Mouse (Mus musculus): ENCODE measurements around the gene Kctd10. TPM values are rescaled to one million over a fixed set of nuclear protein-coding genes. Genes with fewer than 3 reads are reported as not detected.

The Kctd10 gene
- total RNA-seq, 2 experiments from 2014 or later, result 52.2 to 55.0 TPM

DNA sequence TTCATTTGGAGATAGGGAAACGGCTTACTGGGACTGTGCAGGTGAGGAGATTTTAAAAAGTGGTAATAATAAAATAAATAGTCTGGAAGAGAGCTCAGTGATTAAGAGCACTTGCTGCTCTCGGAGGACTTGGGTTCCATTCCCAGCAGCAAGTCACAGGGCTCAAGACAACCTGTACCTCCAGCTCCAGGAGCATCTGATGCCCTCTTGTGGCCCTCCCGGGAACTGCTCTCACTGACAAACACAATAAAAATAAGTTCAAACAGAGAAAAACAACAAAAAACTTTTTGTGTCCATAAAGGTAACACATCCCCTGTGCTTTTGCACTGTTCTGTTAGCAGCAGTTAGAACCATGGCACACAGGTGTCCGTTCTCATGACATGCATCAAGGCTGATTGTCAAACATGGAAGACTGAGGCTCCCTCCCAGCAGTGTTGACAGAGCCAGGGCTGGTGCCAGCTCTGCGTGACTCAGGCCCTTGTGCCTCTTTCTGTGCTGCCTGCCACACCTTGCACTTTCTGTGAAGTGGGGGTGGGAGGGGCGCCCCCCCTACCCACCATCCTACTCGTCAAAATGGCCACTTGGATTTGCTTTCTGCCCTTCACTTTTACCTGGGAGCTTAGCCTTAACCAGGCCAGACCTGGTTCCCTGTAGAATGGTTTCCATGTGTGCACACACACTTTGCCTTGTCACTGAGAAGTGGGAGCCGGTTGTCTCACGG is 3.0 kb upstream of the Kctd10 start:
- intact Hi-C loops (cut with DNase I), result loop anchor here (2.0 to 5.0 kb wide), 3 partner anchors 15 to 59 kb away; partner anchors contain the start of genes Mmab and Mvk
- no peak for DNase-seq (ENCODE audit: low spot score)

DNA sequence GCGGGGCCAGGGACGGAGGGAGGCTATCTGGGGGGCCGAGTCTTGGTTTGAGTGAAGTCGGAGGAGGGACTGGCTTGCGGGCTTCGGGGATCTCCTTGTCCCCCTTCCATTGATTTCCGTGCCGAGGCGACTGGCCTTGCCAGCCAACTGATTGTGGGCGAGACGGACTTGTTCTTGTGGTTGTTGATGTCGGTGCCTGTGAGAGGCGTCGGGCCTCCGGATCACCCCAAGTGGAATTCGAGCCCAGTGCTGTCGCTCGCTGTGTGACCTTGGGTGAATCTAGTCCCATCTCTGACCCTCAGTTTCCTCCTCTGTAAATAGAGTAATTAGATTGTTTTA is 674 bp upstream of the Kctd10 start:
- intact Hi-C loops (cut with DNase I), result loop anchor here (1.0 to 5.0 kb wide), 2 partner anchors 61 to 69 kb away; partner anchors contain the start of genes Mmab and Mvk

DNA sequence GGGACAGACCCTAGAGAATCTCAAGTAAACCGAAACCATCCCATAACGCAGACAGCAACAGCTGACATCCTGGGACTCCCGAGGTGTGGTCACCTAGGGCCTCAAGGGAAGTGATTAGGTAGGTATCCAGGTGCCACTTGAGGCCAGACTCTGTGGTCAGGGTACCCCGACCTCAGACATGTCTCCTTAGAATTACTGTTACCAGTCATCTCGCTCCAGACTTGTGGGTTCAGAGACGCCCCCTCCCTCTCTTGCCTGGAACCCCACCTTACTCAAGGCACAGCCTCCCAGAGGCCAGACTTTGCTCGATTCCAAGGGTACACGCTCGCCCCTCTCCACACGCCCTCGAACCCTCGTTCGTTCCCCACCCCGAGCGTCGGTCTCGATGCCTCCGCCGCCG is 545 bp downstream of the Kctd10 start:
- DNase-seq (ENCODE audit: low spot score), result no peak
- intact Hi-C loops (cut with DNase I), result loop anchor here (5.0 to 10.0 kb wide), 3 partner anchors 63 to 255 kb away; partner anchors contain the start of genes Alkbh2, Mmab and Mvk

More for the DNA sequence above, 674 bp upstream of the Kctd10 start:
- DNase-seq (ENCODE audit: low spot score), result no peak

DNA sequence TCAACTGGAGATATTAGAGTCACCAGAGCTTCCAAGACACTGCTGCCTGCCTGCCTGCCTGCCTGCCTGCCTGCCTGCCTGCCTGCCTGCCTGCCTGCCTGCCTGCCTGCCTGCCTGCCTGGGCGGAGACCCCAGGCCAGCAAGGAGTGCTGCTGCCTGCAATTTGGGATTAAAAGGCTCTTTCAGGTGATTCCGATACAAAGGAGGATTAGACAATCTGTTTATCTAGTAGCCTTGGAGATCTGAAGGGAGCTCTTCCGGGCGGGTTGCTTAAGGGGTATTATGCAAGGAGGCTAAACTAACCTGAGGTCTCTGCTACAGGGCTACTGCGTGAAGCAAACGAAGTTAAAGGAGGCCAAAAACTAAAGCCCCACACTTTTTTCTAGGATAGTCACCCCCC is 1.4 kb downstream of the Kctd10 start:
- no peak for DNase-seq (ENCODE audit: low spot score)
- intact Hi-C loops (cut with DNase I), result loop anchor here (5.0 to 10.0 kb wide), 2 partner anchors 202 to 254 kb away; partner anchors contain the start of gene Alkbh2

DNA sequence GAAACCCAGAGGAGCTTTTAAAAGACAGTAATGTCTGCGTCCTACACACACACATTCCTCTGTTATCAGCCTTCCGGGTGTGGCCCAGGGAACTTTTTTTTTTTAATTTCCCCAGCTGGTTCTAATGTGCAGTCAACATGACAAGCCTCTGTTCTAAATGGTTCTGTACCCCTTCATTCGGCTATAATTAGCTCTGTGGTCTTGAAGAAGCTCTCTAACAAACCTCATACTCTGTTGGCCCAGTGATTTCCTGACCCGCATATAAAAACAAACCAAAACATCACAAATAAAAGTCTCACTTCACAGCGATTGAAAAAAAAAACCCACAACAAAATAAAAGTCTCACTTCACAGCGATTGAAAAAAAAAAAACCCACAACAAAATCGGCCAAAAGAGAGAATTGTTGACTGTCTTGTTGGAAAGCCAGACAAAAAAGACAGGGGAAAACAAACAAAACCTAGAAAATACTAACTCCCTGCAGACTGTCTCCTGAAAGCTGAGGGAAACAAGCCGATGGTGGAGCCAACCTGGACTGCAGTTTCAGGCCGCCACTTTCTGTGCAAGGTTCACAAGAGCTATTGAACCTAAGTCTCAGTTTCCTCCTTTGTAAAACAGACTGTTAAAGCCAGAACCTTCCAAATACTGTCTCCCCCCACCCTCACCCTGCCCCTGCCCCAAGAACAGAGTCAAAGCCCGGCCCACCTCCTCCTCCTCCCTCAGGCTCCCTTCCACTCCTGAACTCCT is 2.0 kb downstream of the Kctd10 start:
- DNase-seq (ENCODE audit: low spot score), result no peak
- intact Hi-C loops (cut with DNase I), result loop anchor here (5.0 to 10.0 kb wide), 2 partner anchors 201 to 254 kb away; partner anchors contain the start of gene Alkbh2

DNA sequence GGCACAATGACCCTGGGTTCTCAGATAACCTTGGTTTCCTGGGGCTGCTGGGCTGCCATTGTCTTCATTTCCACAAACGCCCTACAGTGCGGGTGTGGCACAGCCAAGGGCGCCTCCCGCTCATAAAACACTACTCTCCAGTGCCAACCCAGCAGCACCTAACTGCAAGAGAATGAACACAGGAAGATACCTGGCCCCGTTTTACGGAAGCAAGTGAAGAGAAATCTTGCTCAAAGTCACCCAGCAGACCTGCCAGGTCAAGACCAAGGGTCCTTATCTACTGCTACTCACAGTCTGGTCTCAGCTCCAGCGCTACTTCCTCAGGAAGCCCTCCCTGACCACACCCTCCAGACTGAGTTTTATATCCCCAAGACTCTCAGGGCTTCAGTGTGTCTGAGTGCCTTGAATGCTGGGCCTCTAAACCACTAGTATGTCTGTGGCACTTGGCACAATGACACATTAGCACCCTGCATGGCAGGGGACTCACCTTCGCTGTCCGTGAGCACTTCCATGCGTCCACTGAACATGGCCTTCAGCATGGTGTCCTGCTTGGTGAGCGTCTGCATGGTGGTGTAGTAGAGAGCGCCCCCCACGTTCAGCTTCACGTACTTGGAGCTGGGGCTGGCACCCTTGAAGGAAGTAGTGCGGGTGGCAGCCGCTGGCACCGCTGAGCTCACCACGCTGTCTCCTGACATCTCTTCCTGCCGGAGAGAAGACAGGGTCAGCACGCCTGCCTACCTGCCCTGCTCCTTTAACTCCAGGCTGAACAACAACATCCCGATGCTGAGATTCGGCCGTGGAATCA is 5.7 kb downstream of the Kctd10 start:
- DNase-seq (ENCODE audit: low spot score), result no peak
- intact Hi-C loops (cut with DNase I), result loop anchor here (5.0 to 10.0 kb wide), 2 partner anchors 197 to 250 kb away; partner anchors contain the start of gene Alkbh2

DNA sequence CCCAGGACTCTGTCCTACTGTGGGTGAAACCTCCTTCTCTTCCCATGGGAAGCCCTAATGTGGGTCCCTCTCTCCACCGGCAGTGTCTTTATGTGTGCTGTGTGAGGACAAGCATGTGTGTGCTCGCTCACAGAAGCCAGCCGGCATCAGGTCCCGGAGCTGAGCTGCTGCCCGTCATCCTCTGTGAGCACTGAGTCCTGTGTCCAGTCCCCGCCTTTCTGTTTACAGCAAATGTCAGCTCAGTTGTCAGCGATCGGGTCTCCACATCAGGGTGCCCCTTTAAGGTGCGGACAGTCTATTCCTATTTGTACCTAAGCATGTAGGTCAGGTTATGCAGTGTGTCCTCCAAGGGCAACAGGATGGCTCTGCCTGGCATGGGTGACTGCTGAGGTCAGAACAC is 6.7 kb downstream of the Kctd10 start:
- no peak for DNase-seq (ENCODE audit: low spot score)
- intact Hi-C loops (cut with DNase I), result loop anchor here (10.0 kb wide), 1 partner anchor 249 kb away; the partner anchor contains the start of gene Alkbh2

DNA sequence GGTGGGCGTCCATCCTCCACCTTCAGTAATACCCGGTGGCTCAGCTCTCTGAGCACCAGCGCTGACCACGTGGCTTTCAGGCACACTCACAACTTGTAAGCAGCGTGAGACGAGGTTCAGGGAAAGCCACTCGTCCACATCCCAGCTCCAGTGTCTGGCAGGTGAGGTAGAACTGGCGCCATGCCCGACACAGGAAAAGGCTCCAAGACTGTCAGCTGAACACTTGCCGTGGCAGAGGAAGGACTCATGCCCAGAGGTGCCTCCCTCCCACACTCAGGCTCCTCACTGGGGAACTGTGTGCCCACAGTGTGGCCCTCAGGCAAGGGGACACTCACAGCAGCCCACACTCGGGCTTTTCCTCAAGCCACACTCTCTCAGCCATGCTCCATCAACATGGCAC is 7.1 kb downstream of the Kctd10 start:
- intact Hi-C loops (cut with DNase I), result loop anchor here (10.0 kb wide), 1 partner anchor 248 kb away; the partner anchor contains the start of gene Alkbh2
- DNase-seq (ENCODE audit: low spot score), result no peak

DNA sequence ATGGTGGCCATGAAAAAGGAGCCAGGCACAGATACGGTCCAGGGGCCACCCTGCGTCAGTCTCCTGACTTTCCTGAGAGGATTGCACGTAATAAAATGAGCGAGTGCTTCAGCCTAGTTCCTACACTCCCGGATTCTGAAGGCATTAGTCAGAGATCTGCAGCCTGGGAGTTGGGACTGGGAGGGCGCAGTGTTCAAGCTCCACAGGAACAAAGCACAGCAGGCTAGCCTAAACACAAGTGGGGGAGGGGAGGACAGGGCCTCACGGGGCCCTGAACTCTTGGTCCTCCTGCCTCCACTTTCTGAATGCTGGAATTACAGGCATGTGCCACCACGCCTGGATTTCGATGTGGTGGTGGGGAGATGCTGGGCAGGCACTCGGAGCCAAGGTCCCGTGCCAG is 7.7 kb downstream of the Kctd10 start:
- intact Hi-C loops (cut with DNase I), result loop anchor here (10.0 kb wide), 1 partner anchor 248 kb away; the partner anchor contains the start of gene Alkbh2
- no peak for DNase-seq (ENCODE audit: low spot score)

DNA sequence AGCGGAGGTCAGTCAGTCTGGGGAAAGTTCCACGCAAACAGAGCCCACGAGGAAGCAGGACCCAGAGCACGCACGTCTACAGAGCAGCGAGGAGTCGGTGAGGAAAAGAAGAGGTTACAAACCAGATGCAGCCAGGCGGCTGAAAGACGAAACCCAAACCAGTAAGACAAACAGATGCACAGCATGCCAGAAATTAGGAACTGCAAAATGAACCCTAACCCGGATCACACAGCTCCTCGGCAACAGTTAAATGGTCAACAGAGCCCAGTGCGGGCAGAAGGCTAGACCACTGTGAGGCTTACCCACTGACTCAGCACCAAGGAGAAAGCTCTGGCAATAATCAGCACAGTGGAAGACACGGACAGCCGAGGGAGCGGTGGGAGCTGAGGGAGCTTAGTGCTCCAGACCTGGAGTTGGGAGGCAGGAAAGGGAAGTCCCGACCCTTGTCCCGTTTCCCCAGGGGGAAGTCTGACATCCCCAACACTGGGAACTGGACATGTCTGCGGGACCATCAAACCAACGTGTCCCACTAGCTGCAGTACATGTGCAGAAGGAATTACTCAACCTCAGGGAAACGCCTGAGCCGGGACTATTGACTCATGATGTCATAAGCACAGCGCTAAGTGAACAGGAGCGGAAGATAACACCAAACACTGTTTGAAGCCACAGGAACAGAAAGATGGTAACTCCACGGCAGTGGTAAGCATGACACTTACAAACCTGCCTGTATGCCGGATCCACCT is 8.4 kb downstream of the Kctd10 start:
- no peak for DNase-seq (ENCODE audit: low spot score)
- intact Hi-C loops (cut with DNase I), result loop anchor here (10.0 kb wide), 1 partner anchor 247 kb away; the partner anchor contains the start of gene Alkbh2

DNA sequence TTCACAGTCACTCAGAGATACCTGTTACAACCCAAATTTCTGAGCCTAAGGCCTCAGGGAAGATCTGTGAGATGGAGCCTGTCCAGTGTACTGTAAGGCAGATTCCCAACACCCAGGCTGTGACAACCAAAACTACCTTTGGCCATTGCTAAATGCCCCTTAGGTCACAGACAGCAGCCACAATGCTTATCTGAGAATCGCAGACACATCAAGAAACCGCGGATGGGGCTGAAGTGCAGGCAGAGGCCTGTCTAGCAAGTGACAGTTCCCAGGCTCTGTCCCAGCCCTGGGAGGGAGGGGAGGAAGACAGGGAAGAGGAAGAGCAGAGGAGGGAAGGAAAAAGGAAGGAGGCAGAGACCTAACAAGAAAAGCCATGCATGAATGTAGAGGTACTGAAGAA is 9.0 kb downstream of the Kctd10 start:
- intact Hi-C loops (cut with DNase I), result loop anchor here (10.0 kb wide), 1 partner anchor 247 kb away; the partner anchor contains the start of gene Alkbh2
- no peak for DNase-seq (ENCODE audit: low spot score)

DNA sequence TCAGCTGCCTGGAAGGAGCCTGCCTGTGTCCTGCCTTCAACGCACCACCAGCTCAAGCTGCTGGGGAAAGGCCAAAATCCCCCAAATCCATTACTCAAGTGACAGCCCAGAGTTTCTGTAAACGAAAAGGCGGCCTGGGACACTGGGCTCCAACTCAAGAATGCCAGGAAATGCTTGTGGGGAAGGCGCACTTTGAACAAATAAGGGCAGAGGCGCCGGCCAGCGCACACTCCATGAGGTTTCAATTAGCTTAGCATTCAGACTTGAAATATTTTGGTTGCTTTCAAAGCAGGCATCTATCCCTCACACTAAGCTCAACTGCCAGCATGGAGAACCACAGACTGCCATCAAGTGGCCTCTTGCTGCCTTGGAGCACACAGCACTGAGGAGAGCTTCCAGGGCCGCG is 9.9 kb downstream of the Kctd10 start:
- intact Hi-C loops (cut with DNase I), result loop anchor here (10.0 kb wide), 1 partner anchor 246 kb away; the partner anchor contains the start of gene Alkbh2
- DNase-seq (ENCODE audit: low spot score), result peak; percentile 63

DNA sequence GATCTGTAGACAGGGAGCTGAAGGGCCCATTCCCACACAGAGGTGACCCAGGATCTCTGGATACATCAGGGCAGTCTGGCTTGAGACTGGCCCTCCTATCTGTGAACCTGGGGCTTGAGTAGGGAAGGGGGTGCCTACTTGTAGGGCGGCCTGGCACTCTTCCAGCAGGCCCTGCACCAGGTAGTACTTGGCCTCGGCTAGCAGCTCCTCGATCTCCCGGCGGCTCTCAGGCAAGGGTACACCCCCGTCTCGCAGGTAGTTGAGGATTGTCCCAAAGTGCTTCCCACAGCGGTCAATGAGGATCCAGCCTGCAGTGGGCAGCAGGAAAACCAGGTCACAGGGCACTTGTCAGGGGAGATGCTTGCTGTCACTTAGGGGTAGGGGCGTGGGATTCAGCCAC is 10.4 kb downstream of the Kctd10 start:
- intact Hi-C loops (cut with DNase I), result loop anchor here (2.0 to 10.0 kb wide), 2 partner anchors 13 to 245 kb away; partner anchors contain the start of gene Alkbh2
- DNase-seq (ENCODE audit: low spot score), result no peak

DNA sequence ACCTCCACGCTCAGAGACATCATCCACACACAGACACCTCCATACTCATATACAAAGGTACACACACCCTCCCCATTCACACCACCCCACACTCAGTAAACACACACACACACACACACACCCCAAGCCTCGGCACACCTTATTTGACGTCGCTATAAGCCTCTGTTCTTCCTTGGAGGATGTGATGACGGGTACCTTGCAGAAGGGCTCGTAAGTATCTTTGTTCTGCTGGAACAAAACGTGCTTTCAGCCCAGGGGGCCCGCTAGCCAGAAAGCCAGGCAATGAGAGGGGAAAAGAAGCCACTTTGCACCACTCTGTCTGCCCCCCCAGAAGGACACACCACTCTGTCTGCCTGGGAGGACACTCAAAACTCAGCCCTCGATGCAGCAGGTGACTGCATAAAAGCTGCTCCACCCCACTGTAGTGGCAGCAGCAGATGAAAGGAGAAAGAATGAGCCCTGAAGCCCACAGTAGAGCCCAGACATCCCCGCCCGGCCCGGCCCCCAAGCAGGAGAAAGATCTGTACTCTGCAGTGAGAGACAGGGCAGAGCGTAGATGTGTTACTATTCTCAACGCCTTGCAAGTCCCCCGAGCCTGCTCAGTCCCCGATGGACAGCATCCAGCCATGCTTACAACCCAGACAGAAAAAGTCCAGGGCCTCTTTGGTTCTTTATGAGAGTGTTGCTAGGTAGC is 11.4 kb downstream of the Kctd10 start:
- DNase-seq (ENCODE audit: low spot score), result no peak
- intact Hi-C loops (cut with DNase I), result loop anchor here (2.0 kb wide), 1 partner anchor 14 kb away; no protein-coding TSS in a partner anchor

DNA sequence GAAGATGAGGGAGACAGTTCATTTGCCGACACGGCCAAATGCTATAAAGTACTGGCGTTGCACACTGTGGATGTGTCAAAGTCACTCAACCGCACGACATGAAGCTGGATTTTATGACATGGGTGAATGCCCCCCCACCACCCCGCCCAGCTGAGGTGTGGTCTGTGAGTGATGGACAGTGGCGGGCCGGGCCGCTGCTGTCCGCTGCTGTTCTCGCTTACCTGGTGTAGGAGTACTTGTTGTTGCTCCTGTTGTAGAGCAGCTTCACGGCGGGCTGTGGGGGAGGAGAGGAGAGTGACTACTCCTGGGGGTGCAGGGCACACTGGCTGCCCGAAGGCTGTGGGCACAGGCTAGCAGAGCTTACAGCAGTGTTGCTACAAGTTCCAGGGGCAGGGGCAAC is 12.2 kb downstream of the Kctd10 start:
- intact Hi-C loops (cut with DNase I), result loop anchor here (2.0 kb wide), 1 partner anchor 15 kb away; no protein-coding TSS in a partner anchor
- no peak for DNase-seq (ENCODE audit: low spot score)

DNA sequence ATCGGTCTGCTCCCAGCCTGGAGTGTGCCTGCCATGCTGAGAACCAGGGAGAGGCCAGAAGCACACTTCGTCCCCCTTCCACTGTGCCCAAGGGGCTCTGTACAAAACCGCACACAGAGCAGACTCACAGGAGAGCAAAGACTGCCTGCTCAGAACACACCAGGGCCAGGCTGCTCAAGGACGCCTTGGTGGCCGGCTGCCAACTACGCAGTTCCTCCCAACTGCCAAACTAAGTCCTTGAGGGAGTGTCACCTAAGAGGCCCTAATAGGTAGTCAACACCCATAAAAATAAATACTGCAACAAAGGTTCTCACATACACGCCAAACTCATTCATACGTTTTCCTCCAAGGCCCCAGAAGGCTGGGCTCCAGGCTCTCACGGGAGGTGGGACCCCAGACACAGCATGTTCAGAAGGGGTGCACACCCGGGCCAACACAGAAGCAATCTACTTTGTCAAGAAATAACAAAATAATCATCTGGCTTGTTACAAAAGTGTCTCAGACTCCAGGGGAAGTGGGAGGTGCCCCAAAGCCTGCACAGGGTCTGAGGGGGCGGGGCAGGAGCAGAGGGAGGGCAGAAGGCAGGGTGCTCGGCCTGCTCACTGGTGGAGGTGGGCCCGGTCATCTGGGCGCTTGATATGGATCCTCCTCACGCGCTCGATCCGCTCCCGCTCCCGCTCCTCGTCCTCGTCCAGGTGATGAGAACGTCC is 15.1 kb downstream of the Kctd10 start:
- intact Hi-C loops (cut with DNase I), result no loop called here
- DNase-seq (ENCODE audit: low spot score), result no peak

DNA sequence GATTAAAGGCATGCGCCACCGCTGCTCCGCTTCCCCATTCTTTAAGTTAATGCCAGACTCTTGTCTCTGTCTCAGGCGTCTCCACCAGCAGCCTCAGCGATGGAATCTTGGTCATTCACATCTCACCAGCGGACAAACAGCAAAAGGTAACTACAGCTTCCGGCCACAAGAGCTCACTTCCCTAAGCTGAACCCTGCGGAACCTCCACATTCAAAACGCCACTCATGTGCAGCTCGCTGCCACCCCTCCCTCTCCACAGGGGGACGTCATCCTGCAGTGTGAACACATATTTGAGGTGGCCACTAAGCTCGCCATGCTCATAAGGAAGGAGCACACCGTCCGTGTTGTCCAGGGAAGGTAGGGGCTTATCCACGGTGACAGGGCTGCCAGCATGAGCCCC is 19.3 kb downstream of the Kctd10 start:
- intact Hi-C loops (cut with DNase I), result no loop called here
- DNase-seq (ENCODE audit: low spot score), result no peak

DNA sequence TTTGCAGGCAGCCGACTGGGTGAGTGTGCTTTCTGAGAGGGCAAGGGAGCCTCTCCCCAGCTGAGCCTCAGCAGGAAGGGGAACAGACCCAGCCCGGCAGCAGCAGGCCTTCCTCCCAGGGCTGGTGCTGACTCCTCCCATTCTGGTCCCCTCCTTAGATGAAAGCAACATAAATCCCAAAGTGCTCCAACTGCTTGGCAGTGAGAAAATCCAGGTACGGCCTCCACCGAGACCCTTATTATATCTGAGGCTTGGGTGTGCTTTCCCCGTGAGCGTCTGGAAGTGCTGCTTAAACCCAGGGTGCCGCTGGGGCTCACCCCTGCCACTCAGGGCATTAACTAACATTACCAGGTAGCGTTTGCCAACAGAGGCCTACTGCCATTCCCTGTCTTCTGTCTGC is 20.7 kb downstream of the Kctd10 start:
- intact Hi-C loops (cut with DNase I), result no loop called here
- no peak for DNase-seq (ENCODE audit: low spot score)

Measured in heart, postnatal 25 days (tissue).